Mouse (Mus musculus) kidney, embryonic 14.5 days (tissue): Measurements from ENCODE around the gene Ms4a15. TPM values are rescaled to one million over a fixed set of nuclear protein-coding genes. Genes with fewer than 3 reads are reported as not detected.

ENCODE experiments used
- ATAC-seq: fragments of 200-750 bp; cut with Nextera tagmentation; 2 replicates; pipeline ENCODE4 v1.8.0; 2017; ENCODE audit warnings: moderate number of reproducible peaks, mild to moderate bottlenecking, moderate TSS enrichment, moderate library complexity; ENCODE audit not compliant: low FRiP score, low TSS enrichment
- H3K27ac ChIP-seq: fragments of 300-500 bp; sonication (generic); 2 replicates; pipeline ENCODE4 v1.5.1; 2014; ENCODE audit warnings: low read depth, mild to moderate bottlenecking, low read length, moderate library complexity, mixed read lengths
- H3K27me3 ChIP-seq: fragments of 300-500 bp; sonication (generic); 2 replicates; pipeline ENCODE4 v1.6.1; 2014; ENCODE audit warnings: mild to moderate bottlenecking, low read length; ENCODE audit not compliant: control insufficient read depth, insufficient read depth
- H3K36me3 ChIP-seq: fragments of 300-500 bp; sonication (generic); 2 replicates; pipeline ENCODE4 v1.6.1; 2014; ENCODE audit warnings: low read length, mixed read lengths; ENCODE audit not compliant: control insufficient read depth, insufficient read depth
- H3K4me1 ChIP-seq: fragments of 300-500 bp; sonication (generic); 2 replicates; pipeline ENCODE4 v1.6.1; 2014; ENCODE audit warnings: low read length, mixed read lengths; ENCODE audit not compliant: control insufficient read depth, insufficient read depth
- H3K4me2 ChIP-seq: fragments of 300-500 bp; sonication (generic); replicated peaks from 2 replicates; pipeline ENCODE4 v1.6.1; 2014; ENCODE audit warnings: low read depth, mild to moderate bottlenecking, low read length
- H3K4me3 ChIP-seq: fragments of 300-500 bp; sonication (generic); 2 replicates; pipeline ENCODE4 v1.5.1; 2014; ENCODE audit warnings: mild to moderate bottlenecking, low read length
- H3K9ac ChIP-seq: fragments of 300-500 bp; sonication (generic); 2 replicates; pipeline ENCODE4 v1.6.1; 2014; ENCODE audit warnings: low read depth, mild to moderate bottlenecking, low read length, moderate library complexity
- H3K9me3 ChIP-seq: fragments of 300-500 bp; sonication (generic); 2 replicates; pipeline ENCODE4 v1.6.1; 2016; ENCODE audit warnings: low read length; ENCODE audit not compliant: control insufficient read depth
- WGBS: fragments of 180-500 bp; shearing (Covaris S2); extraction: QIAGEN DNeasy Blood & Tissue Kit; methylation state at CpG from one replicate; pipeline ENCODE4 v1.1.7; 2014; 5-methylcytosine and 5-hydroxymethylcytosine counted together
- polyA plus RNA-seq: library from polyadenylated mRNA; unstranded; fragments of >200 nt; fragmentation: Nextera tagmentation; extraction: Ambion mirVana; gene quantifications from 2 replicates; pipeline ENCODE4 v1.2.1, GENCODE M21; 2014

Gene Ms4a15
- polyA plus RNA-seq, 1 experiment from 2014 or later = not detected

GRCm38 (mm10) chr19:10937110-10937563, 55.9 kb downstream of the Ms4a15 start, which contains the start of gene Ptgdr2:
Gene Ptgdr2 (plus strand): TSS chr19:10937160.
- 39% methylated on average over 5 of the region's 5 CpGs for WGBS
- no peak within 1 kb of the TSS for H3K4me3 ChIP-seq
- no peak within 1 kb of the TSS for H3K9ac ChIP-seq
- H3K4me2 ChIP-seq = no peak within 1 kb of the TSS
- H3K27ac ChIP-seq = no peak within 1 kb of the TSS
- no peaks in the 10 kb centered on the region for H3K9me3 ChIP-seq
- ATAC-seq = no peak
- H3K36me3 ChIP-seq = peaks cover 5% of the 10 kb centered on the region; the same call in 1 of the 2 replicates
- H3K4me1 ChIP-seq = 0 out of 2 replicates have a peak, but pooled peaks cover 3% of the 10 kb centered on the region
- H3K27me3 ChIP-seq = no peaks in the 10 kb centered on the region

GRCm38 (mm10) chr19:10936077-10936476, 57.0 kb downstream of the Ms4a15 start:
- Histone ChIP-seq H3K27ac (no peak overlapping the region), H3K9me3 (no peaks in the 10 kb centered on the region), H3K4me2 (no peak overlapping the region), H3K4me3 (no peak overlapping the region), H3K36me3 (no peaks in the 10 kb centered on the region), H3K9ac (no peak overlapping the region), H3K27me3 (no peaks in the 10 kb centered on the region), H3K4me1 (0 out of 2 replicates have a peak, but pooled peaks cover 3% of the 10 kb centered on the region)
- WGBS = 86% methylated on average over 5 of the region's 5 CpGs
- ATAC-seq = no peak

DNA sequence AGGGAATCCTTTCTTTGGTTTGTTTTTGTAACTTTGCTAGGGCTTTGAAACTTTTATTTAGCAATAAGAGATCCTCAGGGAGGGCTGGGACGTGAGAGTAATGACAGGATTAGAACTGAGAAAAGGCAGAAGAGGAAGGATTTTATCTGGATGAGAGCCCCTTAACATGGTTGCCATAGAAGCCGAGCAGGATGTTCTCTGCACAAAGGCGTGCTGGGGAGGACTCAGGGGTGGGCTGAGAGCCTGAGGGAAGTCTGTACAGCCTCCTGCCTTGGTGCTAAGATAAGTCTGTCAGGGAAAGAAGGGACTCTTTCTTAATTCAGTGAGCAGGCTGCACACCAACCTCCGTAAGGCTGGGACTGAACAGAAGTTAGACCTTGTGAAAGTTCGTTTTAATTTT, 58.0 kb downstream of the Ms4a15 start:
- Histone ChIP-seq H3K4me2 (no peak overlapping the region), H3K36me3 (no peaks in the 10 kb centered on the region), H3K4me3 (no peak overlapping the region), H3K27me3 (no peaks in the 10 kb centered on the region), H3K4me1 (no peaks in the 10 kb centered on the region), H3K27ac (no peak overlapping the region), H3K9me3 (no peaks in the 10 kb centered on the region), H3K9ac (no peak overlapping the region)
- no peak for ATAC-seq
- WGBS = 61% methylated on average over 5 of the region's 5 CpGs

GRCm38 (mm10) chr19:10930641-10931040, 62.4 kb downstream of the Ms4a15 start:
- 66% methylated on average over 2 of the region's 2 CpGs for WGBS
- Histone ChIP-seq H3K4me1 (peaks cover 8% of the 10 kb centered on the region; the same call in 1 of the 2 replicates), H3K9me3 (no peaks in the 10 kb centered on the region), H3K9ac (no peak overlapping the region), H3K36me3 (no peaks in the 10 kb centered on the region), H3K4me3 (no peak overlapping the region), H3K27me3 (no peaks in the 10 kb centered on the region), H3K4me2 (no peak overlapping the region), H3K27ac (no peak overlapping the region)
- ATAC-seq = no peak

Other genes with a start within 250 kb of the Ms4a15 start
- gene Cd6, start 163.2 kb downstream of the Ms4a15 start, polyA plus RNA-seq = 0.09 TPM in 1 of 2 replicates, not detected in the other
- 0.44 and 0.69 TPM in 2 replicates for gene Slc15a3, start 153.5 kb downstream of the Ms4a15 start, polyA plus RNA-seq
- 65.2 and 71.5 TPM in 2 replicates for gene Tmem132a, start 123.3 kb downstream of the Ms4a15 start, polyA plus RNA-seq
- 87.6 and 90.9 TPM in 2 replicates for gene Tmem109, start 111.2 kb downstream of the Ms4a15 start, polyA plus RNA-seq
- gene Prpf19, start 98.0 kb downstream of the Ms4a15 start, polyA plus RNA-seq = 61.0 and 75.7 TPM in 2 replicates
- not detected in 2 replicates for gene Zp1, start 72.6 kb downstream of the Ms4a15 start, polyA plus RNA-seq
- gene Ptgdr2, start 56.1 kb downstream of the Ms4a15 start, polyA plus RNA-seq = not detected in 2 replicates
- 26.0 and 32.7 TPM in 2 replicates for gene Ccdc86, start 44.0 kb downstream of the Ms4a15 start, polyA plus RNA-seq
- not detected in 2 replicates for gene Ms4a10, start 18.6 kb downstream of the Ms4a15 start, polyA plus RNA-seq
- gene Ms4a18, start 24.8 kb upstream of the Ms4a15 start, polyA plus RNA-seq = not detected in 2 replicates
- not detected in 2 replicates for gene Ms4a8a, start 87.9 kb upstream of the Ms4a15 start, polyA plus RNA-seq
- not detected in 2 replicates for gene 1700017D01Rik, start 137.6 kb upstream of the Ms4a15 start, polyA plus RNA-seq
- not detected in 2 replicates for gene 1700025F22Rik, start 172.1 kb upstream of the Ms4a15 start, polyA plus RNA-seq
- not detected in 2 replicates for gene Ms4a13, start 203.5 kb upstream of the Ms4a15 start, polyA plus RNA-seq
- not detected in 2 replicates for gene Ms4a12, start 239.2 kb upstream of the Ms4a15 start, polyA plus RNA-seq